Mouse (Mus musculus) bone marrow macrophage, adult 2 months (primary cell): ENCODE measurements at regions not wholly inside any gene's neighbourhood (a gene's known extent, or its start where the extent isn't known, plus 50 kb on each side); places are given as distances from the start of the nearest gene placed in this dataset.

Source experiments
- CTCF ChIP-seq: IDR thresholded peaks from 2 replicates; pipeline ENCODE4 v1.5.1; 2012; ENCODE audit warnings: low read depth, mild to moderate bottlenecking, low read length, moderate library complexity
- POLR2A ChIP-seq: IDR thresholded peaks from 2 replicates; pipeline ENCODE4 v1.6.1; 2012; ENCODE audit warnings: mild to moderate bottlenecking, low read depth, low read length, borderline replicate concordance

- no peak for TF ChIP-seq CTCF
- no peak for TF ChIP-seq POLR2A
These were observed 2167.8 kb downstream of the 9330182O14Rik start for GRCm38 (mm10) chr15:42301956-42302355.
